Mouse (Mus musculus) retina, embryonic 14.5 days (tissue): ENCODE measurements around the gene Pcf11.

Experiments used
- DNase-seq: peaks from one replicate; pipeline ENCODE4 v3.0.0-alpha.2; 2015; ENCODE audit warnings: low spot score

Pcf11 gene

DNA sequence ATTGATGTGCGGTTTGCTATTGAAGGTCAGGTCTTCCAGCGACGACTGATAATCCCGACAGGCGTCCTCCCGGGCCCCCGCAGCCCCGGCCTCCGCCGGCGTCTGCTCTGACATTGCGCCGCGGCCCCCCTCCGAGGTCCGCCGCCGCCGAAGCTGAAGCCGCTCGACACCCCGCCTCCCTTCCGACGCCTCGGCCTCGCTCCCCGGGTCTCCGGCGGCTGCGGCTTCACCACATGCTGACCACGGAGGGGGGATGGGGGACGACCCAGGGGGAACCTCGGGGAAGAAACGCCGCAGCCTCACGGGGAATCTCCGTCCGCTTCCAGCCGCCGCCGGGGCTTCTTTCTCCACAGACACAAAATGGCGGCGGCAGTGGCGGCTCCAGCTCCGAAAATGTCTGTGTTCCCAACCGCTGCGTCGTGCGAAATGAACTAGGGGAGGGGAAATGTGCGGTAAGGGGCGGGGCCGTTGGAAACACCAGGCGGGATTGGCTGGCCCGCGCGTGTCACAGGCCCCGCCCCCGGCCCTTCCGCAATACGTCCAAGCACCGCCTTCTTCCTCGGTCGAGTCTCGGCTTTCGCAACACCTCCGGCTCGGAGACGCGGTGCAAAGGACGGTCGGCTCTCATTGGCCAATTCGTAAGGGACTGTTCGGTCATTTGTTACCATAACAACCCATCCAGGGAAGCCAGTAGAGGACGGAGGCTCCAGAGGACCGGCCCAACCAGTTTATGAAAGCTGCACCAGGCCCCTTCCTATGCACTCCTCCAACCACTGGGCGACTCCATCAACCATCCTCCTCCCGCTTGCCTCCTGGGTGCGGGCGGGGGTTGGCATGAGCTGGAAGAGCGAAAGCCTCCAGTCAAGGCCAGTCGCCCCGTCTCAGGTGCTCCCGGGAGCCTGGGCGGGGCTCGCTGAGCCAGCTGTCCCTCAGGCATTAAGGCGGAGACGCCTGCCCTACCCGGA lies at the start of gene Pcf11:
Gene Pcf11 (minus strand): TSS at position 428 of the 965 bp plus-strand sequence.
- DNase-seq: peak; percentile 98

GRCm38 (mm10) chr7:92715055-92715454 lies 45.3 kb upstream of the Pcf11 start:
- no peak for DNase-seq

- no peak for DNase-seq
Observed at GRCm38 (mm10) chr7:92711593-92711992, 41.9 kb upstream of the Pcf11 start.

- DNase-seq: no peak
Observed at GRCm38 (mm10) chr7:92709573-92709972, 39.8 kb upstream of the Pcf11 start.

- no peak for DNase-seq
Observed at GRCm38 (mm10) chr7:92706711-92707110, 37.0 kb upstream of the Pcf11 start.

- no peak for DNase-seq
Observed at GRCm38 (mm10) chr7:92705534-92705933, 35.8 kb upstream of the Pcf11 start.

- no peak for DNase-seq
Observed at GRCm38 (mm10) chr7:92703661-92704060, 33.9 kb upstream of the Pcf11 start.

DNA sequence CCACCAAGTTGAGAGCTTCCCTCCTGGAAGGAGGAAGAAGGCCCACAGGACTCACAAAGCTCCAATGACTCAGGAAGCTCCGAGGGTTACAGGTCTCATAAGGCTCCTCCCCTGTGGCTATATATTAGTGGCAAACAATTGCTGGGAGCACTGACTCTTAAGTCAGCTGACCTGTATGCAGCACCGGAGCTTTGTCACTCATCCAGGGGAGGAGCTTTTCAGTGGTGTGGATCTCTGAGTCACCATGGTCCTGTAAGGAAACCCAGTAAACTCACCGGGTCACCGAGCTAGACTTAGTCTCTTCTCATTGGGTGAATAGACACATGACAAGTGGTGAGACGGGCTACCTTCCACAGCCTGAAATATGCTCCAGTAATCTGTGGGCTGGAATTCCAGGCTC lies 29.0 kb upstream of the Pcf11 start:
- no peak for DNase-seq

DNA sequence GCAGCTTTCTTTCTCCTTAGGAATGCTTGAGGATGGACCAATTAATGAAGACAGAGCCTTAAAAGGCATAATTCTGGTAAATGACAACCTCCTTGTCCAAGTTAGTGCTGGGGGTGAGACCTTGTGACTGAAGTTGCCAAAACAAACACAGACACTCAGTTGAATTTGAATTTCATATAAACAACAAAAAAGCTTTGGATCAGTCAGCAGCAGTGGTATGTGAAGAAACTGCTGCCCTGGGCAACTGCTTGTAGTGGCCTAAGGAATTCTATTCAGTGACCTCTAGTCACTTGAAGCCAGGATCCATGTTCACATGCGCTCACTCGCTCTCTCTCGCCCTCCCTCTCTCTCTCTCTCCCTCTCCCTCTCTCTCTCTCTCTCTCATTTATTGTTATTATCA lies 26.7 kb upstream of the Pcf11 start:
- no peak for DNase-seq

GRCm38 (mm10) chr7:92689101-92689500 lies 19.4 kb upstream of the Pcf11 start:
- no peak for DNase-seq

DNA sequence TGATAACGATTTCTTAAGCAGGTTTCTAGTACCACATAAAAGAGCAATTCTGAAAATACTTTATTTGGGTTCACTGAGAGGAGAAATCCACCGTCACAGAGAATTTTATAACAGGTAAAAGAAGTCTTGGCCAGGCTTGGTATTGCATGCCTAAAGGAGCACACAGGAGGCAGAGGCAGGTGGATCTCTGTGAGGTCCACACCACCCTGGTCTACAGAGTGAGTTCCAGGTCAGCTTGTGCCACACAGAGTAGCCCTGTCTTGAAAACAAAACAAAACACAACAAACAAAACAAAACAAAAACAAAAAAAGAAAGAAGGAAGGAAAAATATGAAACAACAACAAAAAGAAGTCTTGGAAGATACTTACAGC lies 18.6 kb upstream of the Pcf11 start:
- DNase-seq: no peak

GRCm38 (mm10) chr7:92687556-92688298 lies 18.0 kb upstream of the Pcf11 start:
- DNase-seq: no peak

- no peak for DNase-seq
Observed at GRCm38 (mm10) chr7:92677346-92677745, 7.6 kb upstream of the Pcf11 start.

DNA sequence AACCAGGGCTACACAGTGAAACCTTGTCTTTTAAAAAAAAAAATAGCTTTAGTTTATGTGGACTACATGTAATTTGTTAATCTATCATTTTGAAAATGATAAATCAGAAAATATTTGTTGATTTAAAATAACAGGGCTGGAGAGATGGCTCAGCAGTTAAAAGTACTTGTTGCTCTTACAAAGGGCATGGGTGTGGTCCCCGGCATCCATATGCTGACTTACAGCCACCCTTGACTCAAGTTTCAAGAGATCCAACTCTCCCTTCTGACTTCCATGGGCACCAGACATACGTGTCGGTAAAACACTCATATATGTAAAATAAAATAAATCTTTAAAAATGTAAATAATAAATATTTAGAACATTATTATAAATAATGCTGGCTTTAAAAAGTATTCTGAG lies 5.4 kb upstream of the Pcf11 start:
- no peak for DNase-seq

DNA sequence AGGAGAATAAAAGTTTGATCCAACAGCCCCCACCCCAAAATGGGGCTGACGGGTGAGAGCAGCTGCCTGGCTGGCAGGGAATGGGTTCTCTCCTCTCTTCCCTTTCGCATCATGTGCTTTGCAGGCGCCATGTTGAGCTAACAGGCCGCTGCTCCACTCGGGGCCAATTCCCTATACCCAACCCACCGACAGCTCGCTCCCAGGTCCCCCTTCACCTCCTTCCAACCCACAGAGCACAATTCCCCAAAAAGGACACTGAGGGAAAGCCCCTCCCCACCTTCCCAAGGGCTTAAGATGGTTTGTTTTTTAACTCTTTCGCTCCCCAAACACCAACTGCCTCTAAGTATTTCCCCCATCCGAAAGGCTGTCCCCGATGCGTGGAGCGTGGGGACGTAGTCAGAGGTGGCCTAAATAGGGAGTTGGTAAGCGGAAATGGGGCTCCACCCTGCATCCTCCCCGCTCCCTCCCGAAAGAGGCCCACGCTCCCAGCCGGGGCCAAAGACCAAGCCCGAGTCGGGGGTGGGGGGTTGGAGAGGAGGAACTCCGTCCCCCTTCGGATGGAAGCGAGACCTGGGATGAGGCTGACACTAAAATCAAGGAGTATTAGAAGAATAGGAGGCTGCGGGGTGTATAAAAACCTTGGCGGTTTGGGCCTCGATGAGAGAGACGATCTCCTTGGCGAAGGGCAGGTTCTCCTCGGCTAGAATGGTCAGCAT lies 785 bp downstream of the Pcf11 start:
- peak; percentile 69 for DNase-seq

DNA sequence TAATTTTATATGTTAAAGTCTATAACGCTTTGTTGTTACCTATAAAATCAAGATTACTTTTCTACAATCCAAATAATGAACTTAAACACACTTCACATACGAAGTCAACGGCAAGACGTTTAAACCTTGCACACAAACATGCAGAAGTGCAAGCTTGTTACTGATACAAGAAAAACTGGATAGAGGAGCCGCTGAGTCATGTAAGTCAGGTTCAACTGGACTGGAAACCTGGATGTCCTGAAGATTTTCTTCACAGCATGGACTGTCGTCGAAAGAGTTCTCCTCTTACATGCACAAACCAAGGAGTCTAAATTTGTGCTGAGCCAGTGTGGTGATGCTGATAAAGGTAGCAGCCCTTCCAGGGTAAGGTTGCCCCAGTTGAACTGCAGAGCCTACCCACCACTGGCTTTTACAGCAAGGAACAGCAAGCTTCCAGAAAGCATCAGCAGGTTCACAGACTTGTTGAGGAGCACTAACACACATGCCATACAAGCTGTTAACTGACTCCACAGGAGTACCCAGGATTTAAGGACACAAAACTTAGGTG lies 3.4 kb downstream of the Pcf11 start:
- DNase-seq: no peak

GRCm38 (mm10) chr7:92658050-92658449 lies 11.7 kb downstream of the Pcf11 start:
- DNase-seq: no peak

GRCm38 (mm10) chr7:92656386-92656785 lies 13.3 kb downstream of the Pcf11 start:
- no peak for DNase-seq

GRCm38 (mm10) chr7:92653329-92653728 lies 16.4 kb downstream of the Pcf11 start:
- DNase-seq: no peak

DNA sequence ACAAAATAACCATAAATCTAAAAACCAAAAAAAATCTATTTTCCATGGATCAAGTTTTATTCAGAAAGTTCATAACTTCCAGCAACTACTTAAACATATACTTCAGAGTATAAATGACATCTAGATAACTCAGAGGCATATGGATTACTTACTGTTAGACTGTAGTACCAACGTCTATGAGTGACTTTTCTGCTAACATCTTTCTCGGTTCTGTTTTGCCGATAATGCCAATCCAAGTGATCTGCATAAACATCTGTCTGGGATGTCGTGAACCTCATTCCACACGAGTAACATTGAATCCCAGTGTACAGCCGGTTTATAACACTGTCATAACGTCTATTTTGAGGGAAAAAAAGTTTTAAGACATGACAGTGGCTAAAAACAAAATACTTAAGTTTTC lies 21.9 kb downstream of the Pcf11 start:
- DNase-seq: no peak

GRCm38 (mm10) chr7:92642358-92642757 lies 27.4 kb downstream of the Pcf11 start:
- DNase-seq: no peak

DNA sequence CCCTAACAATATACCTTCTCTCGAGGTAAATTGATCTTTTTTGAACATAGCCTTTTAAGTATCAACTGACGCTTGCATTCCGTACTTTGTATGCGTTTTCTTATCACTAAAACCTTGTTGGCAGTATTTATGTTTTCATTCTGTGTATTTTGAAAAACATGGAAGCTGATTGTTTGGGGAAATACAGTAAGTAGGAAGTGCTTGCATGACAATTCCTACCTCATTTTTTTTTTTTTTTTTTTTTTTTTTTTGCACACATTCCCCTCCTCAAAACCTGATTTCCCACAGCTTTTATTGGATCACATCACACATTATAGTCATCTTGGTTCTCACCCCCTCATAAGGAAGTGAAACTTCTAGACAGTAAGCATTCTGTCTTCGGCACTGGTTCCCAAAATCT lies 31.7 kb downstream of the Pcf11 start:
- DNase-seq: no peak
